Mouse (Mus musculus) heart, postnatal 0 days (tissue): ENCODE measurements around the gene Myl3.

Experiments
- CTCF ChIP-seq: IDR thresholded peaks from 2 replicates; pipeline ENCODE4 v1.5.1; 2016; ENCODE audit warnings: antibody characterized with exemption, control low read depth, low read depth
- EP300 ChIP-seq: IDR thresholded peaks from 2 replicates; pipeline ENCODE4 v1.6.1; 2016; ENCODE audit warnings: antibody characterized with exemption, low read depth

DNA sequence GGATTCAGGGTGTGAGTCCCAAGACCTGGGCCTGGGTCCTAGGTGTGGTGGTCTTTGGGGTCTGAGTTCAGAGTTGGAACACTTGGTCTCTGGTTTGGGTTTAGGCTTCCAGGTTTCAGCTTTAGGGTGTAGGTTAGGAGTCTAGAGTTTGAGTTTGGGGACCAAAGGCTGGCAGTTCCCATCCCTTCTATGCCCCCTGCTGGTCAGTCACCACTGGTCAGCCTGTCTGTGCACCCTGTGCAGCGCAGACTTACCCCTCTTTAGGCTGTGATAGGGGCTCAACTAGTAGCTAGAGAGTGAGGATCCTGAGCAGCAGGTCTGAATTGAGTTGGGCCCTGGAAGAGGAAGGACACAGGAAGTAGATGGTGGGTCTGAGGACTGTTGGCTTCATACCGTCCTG, 17.6 kb downstream of the Myl3 start:
- peak; percentile 80 for TF ChIP-seq CTCF
- TF ChIP-seq EP300 = no peak
